Mouse (Mus musculus): ENCODE measurements around the gene D16Ertd472e.

GRCm38 (mm10) chr16:78531957-78532605 is 44.4 kb downstream of the D16Ertd472e start:
- TF ChIP-seq POLR2A (IDR thresholded peaks at IDR 0.05; ENCODE audit: borderline replicate concordance, insufficient read depth, low read length), result no peak
- TF ChIP-seq CTCF (IDR thresholded peaks at IDR 0.05; ENCODE audit: borderline replicate concordance, insufficient read depth, low read depth, low read length), result no peak
